Mouse (Mus musculus) hindlimb bud, embryonic 11.5 days (tissue): ENCODE data around the gene Cmtm6.
"Not testable (repeated sequence)": the region's sequence is repeated elsewhere in the genome, so short reads cannot be mapped to it uniquely, and the experiment has no call there.

ENCODE experiments used
- DNase-seq: peaks from one replicate; pipeline ENCODE4 v3.0.0-alpha.2; 2012; ENCODE audit warnings: low read depth, low spot score; ENCODE audit errors: extremely low spot score

The Cmtm6 gene

GRCm38 (mm10) chr9:114731011-114731755 is at the start of gene Cmtm6:
Gene Cmtm6, plus strand, starts transcription at chr9:114731116.
- DNase-seq: peak; percentile 82

DNA sequence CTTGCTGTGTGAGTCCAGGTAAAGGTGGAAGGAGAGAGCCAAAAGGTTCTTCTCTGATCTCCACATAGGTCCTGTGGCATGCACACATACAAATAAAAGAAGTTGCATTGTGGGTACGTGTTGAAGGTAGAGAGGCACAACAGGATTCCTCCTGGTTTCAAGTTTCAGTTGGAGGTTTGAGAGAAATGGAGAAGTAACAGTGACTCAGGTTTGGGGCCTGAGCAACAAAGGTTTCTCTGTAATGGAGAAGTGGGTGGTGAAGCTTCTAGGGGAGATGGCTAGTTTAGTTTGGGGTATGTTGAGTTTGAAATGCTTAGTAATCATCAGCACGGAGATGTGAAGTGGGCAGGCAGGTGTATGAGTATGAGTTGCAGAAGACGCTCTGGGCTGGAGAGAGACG is 48.7 kb upstream of the Cmtm6 start:
- DNase-seq: no peak

GRCm38 (mm10) chr9:114686245-114686644 is 44.7 kb upstream of the Cmtm6 start:
- no peak for DNase-seq

DNA sequence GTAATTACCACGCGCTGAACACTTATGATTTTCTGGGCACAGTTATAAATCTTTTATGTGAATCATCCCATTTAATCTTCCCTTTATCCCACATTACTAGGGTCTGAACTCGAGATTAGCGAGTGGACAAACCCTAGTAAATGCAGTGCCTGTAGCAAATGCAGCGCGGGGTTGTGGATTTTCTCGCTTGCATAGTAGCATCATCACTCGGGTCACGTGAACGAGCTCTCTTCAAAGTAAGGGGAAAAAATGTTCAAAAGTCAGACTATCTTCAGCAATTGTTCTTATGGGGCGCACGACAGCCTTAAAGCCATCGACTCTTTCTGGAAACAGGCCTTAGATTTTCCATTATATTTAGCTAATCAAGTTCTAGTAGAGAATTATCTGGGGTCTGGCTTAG is 43.3 kb upstream of the Cmtm6 start:
- DNase-seq: no peak

- DNase-seq: peak; percentile 88
These were observed 42.5 kb upstream of the Cmtm6 start, which contains the start of gene Dync1li1 for GRCm38 (mm10) chr9:114688252-114688952. Gene Dync1li1, plus strand, starts transcription at chr9:114688790.

GRCm38 (mm10) chr9:114688953-114689407 is 41.9 kb upstream of the Cmtm6 start:
- DNase-seq: no peak

GRCm38 (mm10) chr9:114690119-114690601 is 40.8 kb upstream of the Cmtm6 start:
- no peak for DNase-seq

- no peak for DNase-seq
These were observed 39.8 kb upstream of the Cmtm6 start for GRCm38 (mm10) chr9:114691112-114691511.

- not testable (repeated sequence) for DNase-seq
These were observed 35.3 kb upstream of the Cmtm6 start for GRCm38 (mm10) chr9:114695662-114696061.

GRCm38 (mm10) chr9:114697072-114697471 is 33.8 kb upstream of the Cmtm6 start:
- no peak for DNase-seq

GRCm38 (mm10) chr9:114697926-114698325 is 33.0 kb upstream of the Cmtm6 start:
- no peak for DNase-seq

DNA sequence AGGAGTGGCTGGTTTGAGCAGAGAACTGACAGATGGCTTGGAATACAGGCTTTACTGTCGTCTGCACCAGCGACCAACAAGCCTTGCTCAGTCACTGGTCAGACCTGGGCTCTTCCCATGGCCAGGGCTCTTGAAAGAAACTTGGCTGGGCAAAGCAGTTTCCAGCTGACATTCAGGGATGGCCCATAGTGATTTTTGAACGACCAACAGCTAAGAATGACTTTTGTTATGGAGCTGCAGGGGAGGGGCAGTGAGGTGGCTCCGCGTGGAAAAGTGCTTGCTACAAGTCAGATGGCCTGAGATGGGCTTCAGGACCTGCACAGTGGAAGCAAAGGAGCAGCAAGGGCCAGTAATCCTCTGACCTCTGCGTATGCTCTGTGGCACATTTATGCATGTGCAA is 31.7 kb upstream of the Cmtm6 start:
- no peak for DNase-seq

DNA sequence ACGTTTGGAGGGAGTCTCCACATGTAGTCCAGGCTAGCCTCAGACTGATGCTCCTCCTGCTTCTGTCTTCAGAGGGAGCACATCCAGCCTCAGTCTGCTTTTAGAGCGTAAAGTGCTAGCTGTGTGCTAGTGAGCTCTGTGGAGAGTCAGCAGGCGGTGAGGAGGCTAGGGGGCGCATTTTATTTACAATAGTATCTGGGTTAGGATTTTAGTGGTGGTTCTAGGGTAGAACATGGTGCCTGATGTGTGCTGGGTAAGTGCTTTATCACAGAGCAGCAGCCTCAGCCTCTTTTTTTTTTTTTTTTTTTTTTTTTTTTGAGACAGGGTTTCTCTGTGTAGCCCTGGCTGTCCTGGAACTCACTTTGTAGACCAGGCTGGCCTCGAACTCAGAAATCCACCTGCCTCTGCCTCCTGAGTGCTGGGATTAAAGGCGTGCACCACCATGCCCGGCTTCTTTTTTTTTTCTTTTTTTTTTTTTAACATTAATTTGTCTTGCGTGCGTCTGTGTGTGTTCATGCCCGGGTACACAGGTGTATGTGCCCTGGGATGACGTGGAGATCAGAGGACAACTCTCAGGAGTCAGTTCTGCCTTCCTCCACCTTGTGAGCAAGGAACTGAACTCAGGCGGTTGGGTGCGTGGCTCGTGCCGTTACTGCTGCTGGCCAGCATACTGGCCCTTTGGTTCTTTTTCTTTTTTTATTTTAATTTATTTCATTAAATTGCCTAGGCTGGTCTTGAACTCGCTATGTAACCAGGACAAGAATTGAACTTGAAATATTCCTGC is 30.8 kb upstream of the Cmtm6 start:
- DNase-seq: no peak

DNA sequence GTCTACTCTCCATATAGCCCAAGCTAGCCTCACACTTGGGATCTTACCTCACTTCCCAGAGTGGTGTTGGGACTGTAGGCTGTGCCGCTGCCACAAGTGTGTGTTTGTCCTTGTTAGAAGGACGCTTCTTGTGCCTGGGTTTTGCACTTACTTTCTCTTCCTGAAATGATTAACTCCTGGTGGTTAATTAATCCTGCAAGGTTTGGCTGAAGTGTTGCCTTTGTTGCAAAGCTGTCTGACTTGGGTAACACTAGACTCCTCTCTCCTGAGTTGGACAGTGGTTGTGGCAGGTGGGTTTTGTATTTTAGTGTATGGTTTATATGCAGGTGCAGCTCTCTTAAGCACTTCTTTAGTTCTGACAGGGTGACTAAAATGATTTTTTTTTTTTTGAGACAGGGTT is 29.9 kb upstream of the Cmtm6 start:
- no peak for DNase-seq

GRCm38 (mm10) chr9:114701921-114702320 is 29.0 kb upstream of the Cmtm6 start:
- no peak for DNase-seq

DNA sequence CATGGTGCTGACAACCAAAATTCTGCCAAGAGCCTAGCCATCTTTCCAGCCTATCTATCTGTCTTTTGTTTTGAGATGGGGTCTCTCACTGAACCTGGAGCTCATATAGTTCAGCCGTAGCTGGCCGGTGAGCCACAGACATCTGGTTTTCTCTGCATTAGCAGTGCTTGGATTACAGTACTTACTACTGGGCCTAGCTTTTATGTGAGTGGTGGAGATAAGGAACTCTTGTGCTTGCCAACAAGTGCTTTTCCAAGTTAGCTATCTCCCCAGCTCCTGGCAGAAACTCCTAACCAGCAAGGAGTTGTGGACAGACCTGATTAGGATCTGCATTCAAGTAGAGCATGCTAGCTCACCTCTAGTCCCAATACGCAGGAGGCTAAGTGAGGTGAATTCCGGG is 23.1 kb upstream of the Cmtm6 start:
- DNase-seq: no peak

DNA sequence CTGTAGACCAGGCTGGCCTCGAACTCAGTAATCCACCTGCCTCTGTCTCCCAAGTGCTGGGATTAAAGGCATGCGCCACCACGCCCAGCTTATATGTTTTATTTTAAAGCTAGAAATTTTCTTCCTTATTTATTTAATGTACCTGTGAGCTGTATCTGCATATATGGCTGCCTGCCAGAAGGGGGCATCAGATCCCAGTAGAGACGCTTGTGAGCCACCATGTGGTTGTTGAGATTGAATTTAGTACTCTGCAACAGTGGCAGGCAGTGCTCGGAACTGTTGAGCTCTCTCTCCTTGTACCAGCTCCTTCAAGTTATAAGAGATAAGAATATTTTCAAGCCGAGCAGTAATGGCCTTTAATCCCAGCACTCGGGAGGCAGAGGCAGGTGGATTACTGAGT is 20.6 kb upstream of the Cmtm6 start:
- DNase-seq: no peak

GRCm38 (mm10) chr9:114713481-114713880 is 17.4 kb upstream of the Cmtm6 start:
- no peak for DNase-seq

GRCm38 (mm10) chr9:114716677-114717331 is 14.1 kb upstream of the Cmtm6 start:
- no peak for DNase-seq

DNA sequence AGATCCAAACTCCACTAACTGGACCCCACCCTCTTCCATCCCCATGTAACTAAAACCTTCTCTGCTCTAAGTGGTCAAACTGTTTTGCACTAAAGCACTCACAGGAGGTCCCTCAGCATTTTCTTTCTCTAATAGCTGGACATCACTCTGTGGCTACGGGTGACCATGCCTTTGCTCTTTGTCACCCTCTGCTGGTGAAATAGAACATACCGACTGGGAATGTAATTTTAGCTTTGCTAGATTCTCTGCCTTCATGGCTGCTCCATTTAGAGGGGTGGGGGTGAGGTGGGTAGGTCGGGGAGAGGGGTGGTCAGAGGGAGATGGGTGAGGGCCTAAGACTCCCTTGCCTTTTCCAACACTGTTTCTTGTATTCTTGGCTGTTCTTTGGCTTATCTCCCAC is 3.6 kb upstream of the Cmtm6 start:
- DNase-seq: peak; percentile 46

DNA sequence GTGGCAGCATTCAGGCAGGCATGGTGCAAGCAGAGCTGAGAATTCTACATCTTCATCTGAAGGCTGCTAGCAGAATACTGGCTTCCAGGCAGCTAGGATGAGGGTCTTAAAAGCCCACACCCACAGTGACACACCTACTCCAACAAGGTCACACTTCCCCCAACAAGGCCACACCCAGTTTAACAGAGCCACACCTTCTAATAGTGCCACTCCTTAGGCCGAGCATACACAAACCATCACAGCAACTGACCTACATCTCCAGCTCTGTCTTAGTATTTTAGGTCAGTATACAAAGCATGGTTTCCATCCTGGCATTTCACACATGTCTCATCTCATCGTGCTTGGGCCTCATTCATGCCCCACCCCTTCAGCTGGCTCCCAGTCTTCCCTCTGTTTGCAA is 2.5 kb upstream of the Cmtm6 start:
- not testable (repeated sequence) for DNase-seq
